Mouse (Mus musculus) R1 (cell line): ENCODE results near the gene Rbp3.

ENCODE experiments used
- DNase-seq: peaks from one replicate; pipeline ENCODE4 v3.0.0-alpha.2; 2018; ENCODE audit warnings: low read depth, low spot score

Gene Rbp3

GRCm38 (mm10) chr14:33974752-33975151 is 20.9 kb downstream of the Rbp3 start:
- DNase-seq = no peak

DNA sequence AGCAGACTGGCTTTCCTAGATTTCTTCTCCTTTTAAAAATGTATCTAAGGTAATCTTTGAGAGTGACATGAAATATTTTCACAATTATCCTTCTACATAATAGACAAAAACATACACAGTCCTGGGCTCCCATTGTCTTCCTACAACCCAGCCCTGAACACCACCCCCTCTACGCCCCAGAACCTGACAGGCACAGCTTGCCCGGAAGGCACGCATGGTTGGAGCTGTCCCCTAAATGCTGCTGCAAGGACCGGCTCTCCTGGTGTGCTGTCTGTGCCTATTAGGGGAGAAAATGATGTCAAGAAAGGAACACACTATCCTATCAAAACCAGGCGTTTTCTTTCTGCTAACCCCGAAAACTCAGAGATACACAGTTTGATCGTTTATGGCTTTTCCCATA is 23.9 kb downstream of the Rbp3 start:
- DNase-seq = no peak

- DNase-seq = peak; percentile 22
Measured at GRCm38 (mm10) chr14:33978604-33979059, 24.8 kb downstream of the Rbp3 start, which contains the start of gene Zfp488. Gene Zfp488, minus strand, starts transcription at chr14:33978764.

- DNase-seq = peak; percentile 76
Measured at GRCm38 (mm10) chr14:33989201-33989600, 35.4 kb downstream of the Rbp3 start.

- no peak for DNase-seq
Measured at GRCm38 (mm10) chr14:33991971-33992370, 38.2 kb downstream of the Rbp3 start.

DNA sequence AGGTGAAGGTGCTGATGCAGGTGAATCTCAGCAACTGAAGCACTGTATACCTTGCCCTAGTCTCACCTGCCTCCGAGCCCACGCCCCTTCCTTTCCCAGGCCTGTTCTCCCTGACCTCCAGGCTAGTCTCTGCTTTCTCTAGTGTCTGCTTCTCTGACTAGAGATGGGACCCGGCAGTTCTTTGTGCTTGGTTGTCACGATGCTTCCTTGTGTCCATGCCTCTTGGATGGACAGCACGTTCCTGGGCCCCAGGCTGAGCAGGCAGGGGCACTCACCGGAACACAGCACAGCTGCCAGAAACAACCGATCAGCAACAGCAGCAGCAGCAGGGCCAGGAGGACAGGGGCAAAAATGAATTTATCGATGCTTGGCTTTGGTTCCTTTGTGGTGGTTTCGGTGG is 39.2 kb downstream of the Rbp3 start:
- DNase-seq = no peak

- no peak for DNase-seq
Measured at GRCm38 (mm10) chr14:33993521-33994289, 39.9 kb downstream of the Rbp3 start.

GRCm38 (mm10) chr14:33997427-33997826 is 43.6 kb downstream of the Rbp3 start:
- no peak for DNase-seq

GRCm38 (mm10) chr14:34000076-34000475 is 46.3 kb downstream of the Rbp3 start:
- no peak for DNase-seq

- no peak for DNase-seq
Measured at GRCm38 (mm10) chr14:34001445-34001844, 47.6 kb downstream of the Rbp3 start.

GRCm38 (mm10) chr14:34002358-34002757 is 48.6 kb downstream of the Rbp3 start:
- DNase-seq = no peak
